Mouse (Mus musculus): Measurements from ENCODE around the gene Glod4.

GRCm38 (mm10) chr11:76081048-76081640 is 162.4 kb downstream of the Glod4 start:
- TF ChIP-seq GATA1 (IDR thresholded peaks at IDR 0.05; ENCODE audit: borderline replicate concordance, low read length) (no peak), FLI1 (IDR thresholded peaks at IDR 0.05; ENCODE audit: low read length) (no peak)
